Mouse (Mus musculus) cerebellum, adult 11-12 months (tissue): ENCODE measurements around the gene Tmub2.

Experiments
- DNase-seq: peaks from one replicate; pipeline ENCODE4 v3.0.0; 2022

Gene Tmub2

GRCm38 (mm10) chr11:102284501-102285094 lies at the start of gene Tmub2:
Gene Tmub2, plus strand, starts transcription at chr11:102284931.
- DNase-seq: peak; percentile 96

GRCm38 (mm10) chr11:102236022-102236421 lies 48.7 kb upstream of the Tmub2 start:
- DNase-seq: no peak

GRCm38 (mm10) chr11:102240636-102241035 lies 44.1 kb upstream of the Tmub2 start:
- DNase-seq: no peak

- no peak for DNase-seq
These were observed 43.5 kb upstream of the Tmub2 start for GRCm38 (mm10) chr11:102241246-102241645.

GRCm38 (mm10) chr11:102241874-102242273 lies 42.9 kb upstream of the Tmub2 start:
- no peak for DNase-seq

GRCm38 (mm10) chr11:102244926-102245449 lies 39.7 kb upstream of the Tmub2 start:
- DNase-seq: peak; percentile 52

GRCm38 (mm10) chr11:102245581-102246272 lies 39.0 kb upstream of the Tmub2 start:
- no peak for DNase-seq

- no peak for DNase-seq
These were observed 38.5 kb upstream of the Tmub2 start for GRCm38 (mm10) chr11:102246273-102246635.

- DNase-seq: no peak
These were observed 37.9 kb upstream of the Tmub2 start for GRCm38 (mm10) chr11:102246871-102247270.

GRCm38 (mm10) chr11:102248630-102249230 lies 36.0 kb upstream of the Tmub2 start, which contains the start of gene BC030867:
Gene BC030867, plus strand, starts transcription at chr11:102248882.
- peak; percentile 84 for DNase-seq

GRCm38 (mm10) chr11:102249351-102250090 lies 35.2 kb upstream of the Tmub2 start:
- no peak for DNase-seq

- DNase-seq: no peak
These were observed 27.2 kb upstream of the Tmub2 start for GRCm38 (mm10) chr11:102257514-102257913.

- no peak for DNase-seq
These were observed 26.6 kb upstream of the Tmub2 start for GRCm38 (mm10) chr11:102258095-102258494.

- DNase-seq: no peak
These were observed 26.2 kb upstream of the Tmub2 start for GRCm38 (mm10) chr11:102258521-102258920.

GRCm38 (mm10) chr11:102263211-102263610 lies 21.5 kb upstream of the Tmub2 start:
- DNase-seq: no peak

GRCm38 (mm10) chr11:102265816-102266215 lies 18.9 kb upstream of the Tmub2 start:
- peak; percentile 59 for DNase-seq

- DNase-seq: peak; percentile 39
These were observed 17.9 kb upstream of the Tmub2 start for GRCm38 (mm10) chr11:102266631-102267355.

- DNase-seq: peak; percentile 74
These were observed 17.3 kb upstream of the Tmub2 start for GRCm38 (mm10) chr11:102267480-102267879.

GRCm38 (mm10) chr11:102268520-102269244 lies 16.0 kb upstream of the Tmub2 start, which contains the start of gene Asb16:
Gene Asb16, plus strand, starts transcription at chr11:102268743.
- DNase-seq: no peak

- DNase-seq: peak; percentile 47
These were observed 8.3 kb upstream of the Tmub2 start for GRCm38 (mm10) chr11:102276411-102276915.

- no peak for DNase-seq
These were observed 7.0 kb upstream of the Tmub2 start for GRCm38 (mm10) chr11:102277754-102278153.
